Mouse (Mus musculus) urinary bladder, postnatal 0 days (tissue): ENCODE measurements around the gene Stat2. TPM values are rescaled to one million over a fixed set of nuclear protein-coding genes. Genes with fewer than 3 reads are reported as not detected.

Experiments
- polyA plus RNA-seq: library from polyadenylated mRNA; unstranded; fragments of >200 nt; fragmentation: Nextera tagmentation; extraction: Ambion mirVana; gene quantifications from 2 replicates; pipeline ENCODE4 v1.2.1, GENCODE M21; 2015

Gene Stat2
- 10.9 and 12.7 TPM in 2 replicates for polyA plus RNA-seq

GRCm38 (mm10) chr10:128270287-128270841 is at the start of gene Stat2:
TSS of gene Stat2 (plus strand) at chr10:128270559.

DNA sequence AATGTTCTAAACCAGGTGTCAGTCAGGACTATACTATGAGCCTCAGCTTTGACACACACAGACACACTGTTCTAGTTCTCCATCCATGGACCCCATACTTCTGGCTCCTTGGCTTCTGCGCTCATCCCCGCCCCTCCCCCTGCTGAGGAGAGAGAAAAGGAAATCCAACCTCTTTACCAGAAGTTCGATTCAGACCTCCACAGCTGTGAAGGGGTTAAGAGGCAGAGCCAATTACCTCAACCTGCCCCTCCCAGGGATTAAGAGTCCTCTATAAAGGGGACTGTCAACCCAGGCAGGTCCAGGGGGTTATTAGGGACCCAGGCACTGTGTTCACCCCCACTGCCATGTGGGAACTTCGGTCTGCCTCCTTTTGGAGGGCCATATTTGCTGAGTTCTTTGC is 44.8 kb upstream of the Stat2 start, which contains the start of gene Mip:
Gene Mip (plus strand): TSS at position 301 of the 400 bp plus-strand sequence.

GRCm38 (mm10) chr10:128231697-128232419 is 38.5 kb upstream of the Stat2 start, which contains the start of gene Timeless:
TSS of gene Timeless (plus strand) at chr10:128232065.

DNA sequence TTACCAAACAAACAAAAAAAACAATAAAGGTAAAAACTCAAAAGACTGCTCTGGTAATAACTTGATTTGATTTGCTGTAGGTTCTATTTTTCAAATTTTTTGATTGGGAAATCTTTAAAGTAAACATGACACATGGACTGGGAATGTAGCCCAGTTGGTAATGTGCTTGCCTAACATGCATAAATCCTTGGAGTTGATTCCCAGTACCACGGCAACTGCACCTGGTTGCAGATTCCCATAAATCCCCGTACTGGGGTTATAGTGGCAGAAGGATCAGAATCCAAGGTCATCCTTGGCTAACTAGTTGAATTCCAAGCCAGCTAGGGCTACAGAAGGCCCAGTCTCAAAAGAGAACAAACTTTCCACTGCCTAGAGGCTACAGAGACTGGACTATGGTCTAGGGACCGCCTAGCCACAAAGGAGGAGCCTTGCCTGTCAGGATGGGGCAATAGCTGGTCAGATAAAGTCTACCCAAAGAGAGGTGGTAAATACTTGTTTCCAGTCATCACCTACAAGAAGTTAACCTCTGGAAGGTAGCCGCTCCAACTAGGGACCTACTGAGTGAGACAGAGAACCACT is 16.6 kb upstream of the Stat2 start, which contains the start of gene Apon:
Gene Apon (plus strand): TSS at position 420 of the 579 bp plus-strand sequence.

DNA sequence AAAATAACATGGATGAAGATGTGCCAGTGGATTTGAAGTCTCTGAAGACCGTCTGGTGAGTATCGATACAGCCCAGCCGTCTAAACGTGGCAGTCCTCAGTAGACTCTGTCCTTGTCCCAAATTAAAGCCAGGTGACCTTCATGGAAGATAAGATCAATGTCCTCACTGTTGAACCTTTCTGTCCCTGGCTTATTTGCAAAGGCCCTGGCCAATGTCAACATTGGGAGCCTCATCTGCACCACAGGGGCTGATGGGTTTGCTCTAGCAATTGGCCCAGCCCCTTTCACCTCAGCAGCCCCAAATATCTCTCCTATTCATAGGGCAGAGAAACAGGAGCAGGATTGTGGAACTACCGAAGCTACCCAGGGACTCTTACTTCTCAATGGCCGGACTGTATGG is 2.0 kb upstream of the Stat2 start, which contains the start of gene Apof:
Gene Apof (plus strand): TSS at position 301 of the 400 bp plus-strand sequence.

DNA sequence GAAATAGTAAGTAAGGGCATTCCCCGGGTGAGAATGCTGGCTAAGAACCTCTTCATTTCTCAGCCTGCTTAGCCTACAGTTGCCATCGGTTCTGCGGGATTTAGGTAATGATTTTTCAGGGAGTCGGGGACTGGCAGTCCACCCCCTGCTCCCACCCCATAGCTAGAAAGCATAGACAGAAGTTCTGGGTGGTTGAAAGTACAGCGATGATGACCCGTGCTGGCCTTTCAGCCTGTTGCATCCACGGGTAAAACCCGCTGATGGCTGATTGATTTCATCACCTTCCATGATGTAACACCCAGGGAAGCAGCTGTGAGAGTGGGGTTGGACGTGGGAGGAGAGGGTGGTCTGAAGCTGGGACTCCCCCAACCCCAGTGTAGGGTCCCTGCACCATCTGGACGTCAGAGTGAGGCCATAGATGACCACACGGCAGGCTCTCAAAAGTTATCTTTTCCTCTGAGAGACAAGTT is 28.4 kb downstream of the Stat2 start, which contains the start of gene Il23a:
Gene Il23a (minus strand): TSS at position 51 of the 470 bp plus-strand sequence.

GRCm38 (mm10) chr10:128303126-128304021 is 33.0 kb downstream of the Stat2 start, which contains the start of gene Pan2:
TSS of gene Pan2 (plus strand) at chr10:128303335.

DNA sequence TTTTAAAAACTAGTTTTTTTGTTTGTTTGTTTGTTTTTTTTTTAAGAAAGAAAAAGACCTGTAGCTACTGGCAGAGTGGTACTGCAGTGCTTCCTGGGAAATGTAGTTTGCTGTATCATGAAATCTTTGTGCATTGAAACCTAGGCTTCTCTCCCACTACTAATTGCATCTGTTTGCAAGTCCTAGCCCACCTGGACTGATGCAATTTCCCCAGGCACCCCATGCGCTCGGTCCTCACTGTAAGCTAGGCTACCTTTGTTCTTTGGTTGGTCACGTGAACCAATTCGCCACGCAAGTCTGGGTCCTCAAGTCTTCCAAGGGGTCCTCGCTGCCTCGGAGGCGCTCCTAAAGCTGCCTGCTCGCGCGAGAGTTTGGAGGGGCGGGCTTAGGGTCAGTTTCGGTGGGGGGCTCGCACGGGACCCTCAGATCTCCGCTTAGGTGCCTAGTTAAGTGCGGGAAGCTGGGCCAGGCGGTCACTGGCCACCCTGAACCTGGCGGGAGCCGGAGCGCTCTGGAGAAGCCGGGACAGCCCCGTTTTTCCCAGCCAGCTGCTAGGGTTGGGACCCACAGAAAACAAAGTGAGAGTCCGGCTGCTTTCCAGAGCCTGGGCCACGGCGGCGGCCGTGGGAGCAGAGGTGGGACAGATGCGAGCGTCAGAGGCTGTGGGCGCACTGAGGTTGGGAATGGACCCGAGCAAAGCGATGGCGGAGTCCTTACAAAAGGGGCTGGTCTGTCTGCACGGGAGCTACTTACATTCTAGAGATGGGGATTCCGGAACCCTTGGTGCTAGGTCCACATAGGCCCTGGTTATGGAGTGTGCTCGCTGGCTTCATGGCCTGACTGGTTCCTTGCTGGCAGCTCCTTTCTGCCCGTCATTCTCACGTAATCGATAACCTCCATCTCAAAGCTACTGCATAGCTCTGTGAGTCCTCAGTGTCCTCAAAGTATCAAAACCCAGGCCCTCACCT is 52.1 kb downstream of the Stat2 start, which contains the start of gene Cnpy2:
Gene Cnpy2 (plus strand): TSS at position 319 of the 968 bp plus-strand sequence.

GRCm38 (mm10) chr10:128337306-128338181 is 67.2 kb downstream of the Stat2 start, which contains the start of gene Cs:
TSS of gene Cs (plus strand) at chr10:128337734.

Other genes with a start within 250 kb of the Stat2 start
- 648 and 722 TPM in 2 replicates for gene Naca, start 235.0 kb upstream of the Stat2 start, polyA plus RNA-seq
- 280 and 335 TPM in 2 replicates for gene Ptges3, start 211.6 kb upstream of the Stat2 start, polyA plus RNA-seq
- 2,155 and 2,375 TPM in 2 replicates for gene Atp5b, start 187.3 kb upstream of the Stat2 start, polyA plus RNA-seq
- gene Baz2a, start 179.0 kb upstream of the Stat2 start, polyA plus RNA-seq: 6.9 and 7.2 TPM in 2 replicates
- gene Rbms2, start 90.3 kb upstream of the Stat2 start, polyA plus RNA-seq: 28.2 and 31.3 TPM in 2 replicates
- gene Gls2, start 76.1 kb upstream of the Stat2 start, polyA plus RNA-seq: 0.37 and 0.49 TPM in 2 replicates
- gene Spryd4, start 58.8 kb upstream of the Stat2 start, polyA plus RNA-seq: 20.3 and 21.2 TPM in 2 replicates
- not detected in 2 replicates for gene Mip, start 44.7 kb upstream of the Stat2 start, polyA plus RNA-seq
- 10.5 and 13.6 TPM in 2 replicates for gene Timeless, start 38.5 kb upstream of the Stat2 start, polyA plus RNA-seq
- 0.12 TPM in 1 of 2 replicates, not detected in the other for gene Apon, start 16.5 kb upstream of the Stat2 start, polyA plus RNA-seq
- gene Apof, start 1.9 kb upstream of the Stat2 start, polyA plus RNA-seq: 0.46 and 1.4 TPM in 2 replicates
- gene Il23a, start 28.2 kb downstream of the Stat2 start, polyA plus RNA-seq: not detected in 2 replicates
- gene Pan2, start 32.8 kb downstream of the Stat2 start, polyA plus RNA-seq: 11.6 and 12.1 TPM in 2 replicates
- 170 and 182 TPM in 2 replicates for gene Cnpy2, start 51.9 kb downstream of the Stat2 start, polyA plus RNA-seq
- 150 and 164 TPM in 2 replicates for gene Cs, start 67.2 kb downstream of the Stat2 start, polyA plus RNA-seq
- gene Coq10a, start 98.4 kb downstream of the Stat2 start, polyA plus RNA-seq: 16.9 TPM in 2 replicates
- gene Ankrd52, start 106.6 kb downstream of the Stat2 start, polyA plus RNA-seq: 6.7 and 7.2 TPM in 2 replicates
- gene Slc39a5, start 130.7 kb downstream of the Stat2 start, polyA plus RNA-seq: 0.06 TPM in 1 of 2 replicates, not detected in the other
- 51.6 and 55.2 TPM in 2 replicates for gene Nabp2, start 140.9 kb downstream of the Stat2 start, polyA plus RNA-seq
- gene Rnf41, start 141.1 kb downstream of the Stat2 start, polyA plus RNA-seq: 26.1 and 26.5 TPM in 2 replicates
- 25.9 and 32.1 TPM in 2 replicates for gene Smarcc2, start 188.7 kb downstream of the Stat2 start, polyA plus RNA-seq
- gene Myl6, start 223.6 kb downstream of the Stat2 start, polyA plus RNA-seq: 9,114 and 9,500 TPM in 2 replicates
- gene Myl6b, start 228.1 kb downstream of the Stat2 start, polyA plus RNA-seq: 3.1 and 3.2 TPM in 2 replicates